Mouse (Mus musculus) C2C12 (cell line): ENCODE data around the gene Vps39.

Experiments
- CEBPB ChIP-seq: IDR thresholded peaks from one replicate; pipeline ENCODE4 v1.6.1; 2011; ENCODE audit warnings: low read depth, mild to moderate bottlenecking, control low read depth, moderate library complexity
- CTCF ChIP-seq: IDR thresholded peaks from one replicate; pipeline ENCODE4 v1.5.1; 2011; ENCODE audit not compliant: control insufficient read depth, insufficient read depth, insufficient read length
- FOSL1 ChIP-seq: IDR thresholded peaks from one replicate; pipeline ENCODE4 v1.8.0; 2011; ENCODE audit warnings: mild to moderate bottlenecking, low read length; ENCODE audit not compliant: poor library complexity, insufficient read depth, severe bottlenecking
- MAX ChIP-seq: IDR thresholded peaks from one replicate; pipeline ENCODE4 v1.6.1; 2011; ENCODE audit warnings: mild to moderate bottlenecking, control low read depth
- MYOD1 ChIP-seq: IDR thresholded peaks from one replicate; pipeline ENCODE4 v1.6.1; 2011; ENCODE audit warnings: low read depth; ENCODE audit not compliant: control insufficient read depth, insufficient read length
- MYOG ChIP-seq: IDR thresholded peaks from one replicate; pipeline ENCODE4 v1.6.1; 2011; ENCODE audit not compliant: control insufficient read depth, insufficient read length; ENCODE audit errors: extremely low read depth
- USF1 ChIP-seq: IDR thresholded peaks from one replicate; pipeline ENCODE4 v1.6.1; 2011; ENCODE audit warnings: low read depth, mild to moderate bottlenecking, control low read depth, moderate library complexity

- TF ChIP-seq CTCF (no peak), USF1 (no peak), MYOD1 (no peak), FOSL1 (no peak), MYOG (no peak), CEBPB (no peak), MAX (no peak)
Observed at GRCm38 (mm10) chr2:120366501-120366900, 13.6 kb upstream of the Vps39 start.
